Mouse (Mus musculus) liver, embryonic 14.5 days (tissue): ENCODE measurements at regions not wholly inside any gene's neighbourhood (a gene's known extent, or its start where the extent isn't known, plus 50 kb on each side); places are given as distances from the start of the nearest gene placed in this dataset.

ENCODE experiments used
- ATAC-seq: fragments of 200-750 bp; cut with Nextera tagmentation; 2 replicates; pipeline ENCODE4 v1.8.0; 2017; ENCODE audit warnings: moderate number of reproducible peaks, mild to moderate bottlenecking, moderate library complexity; ENCODE audit not compliant: insufficient read depth
- DNase-seq, 3 experiments: peaks; one replicate each; pipeline ENCODE4 v3.0.0-alpha.2; 2012 to 2013; ENCODE audit warnings: low read depth in 3 of 3, low spot score in 3 of 3
- H3K27ac ChIP-seq: fragments of 300-500 bp; sonication (generic); 2 replicates; pipeline ENCODE4 v1.5.1; 2014; ENCODE audit warnings: moderate library complexity, mild to moderate bottlenecking, control low read depth, inconsistent platforms
- H3K27me3 ChIP-seq: fragments of 300-500 bp; sonication (generic); 2 replicates; pipeline ENCODE4 v1.6.1; 2014; ENCODE audit warnings: mild to moderate bottlenecking, low read length, moderate library complexity; ENCODE audit not compliant: control insufficient read depth, insufficient read depth
- H3K36me3 ChIP-seq: fragments of 300-500 bp; sonication (generic); replicated peaks from 2 replicates; pipeline ENCODE4 v1.6.1; 2014; ENCODE audit warnings: low read depth; ENCODE audit not compliant: control insufficient read depth, insufficient read depth
- H3K4me1 ChIP-seq, 2 experiments: fragments of 200-500 bp in 1 of 2; fragments of 300-500 bp in 1 of 2; sonication (generic) in 1 of 2; replicated peaks; 2 replicates each; pipeline ENCODE4 v1.6.1; 2012 to 2014; ENCODE audit warnings: antibody characterized with exemption in 1 of 2, inconsistent platforms in 1 of 2, low read length in 1 of 2; ENCODE audit not compliant: control insufficient read depth in 2 of 2, insufficient read depth in 2 of 2
- H3K4me2 ChIP-seq: fragments of 300-500 bp; sonication (generic); 2 replicates; pipeline ENCODE4 v1.6.1; 2014; ENCODE audit warnings: low read depth, mild to moderate bottlenecking, control low read depth, moderate library complexity
- H3K4me3 ChIP-seq, 2 experiments: fragments of 200-500 bp in 1 of 2; fragments of 300-500 bp in 1 of 2; sonication (generic) in 1 of 2; 2 replicates each; pipeline ENCODE4 v1.5.1; 2012 to 2014; ENCODE audit warnings: low read depth in 2 of 2, low read length in 2 of 2, mild to moderate bottlenecking in 2 of 2, control low read depth in 1 of 2, inconsistent platforms in 1 of 2, moderate library complexity in 1 of 2; ENCODE audit not compliant: insufficient read depth in 1 of 2
- H3K9ac ChIP-seq: fragments of 300-500 bp; sonication (generic); replicated peaks from 2 replicates; pipeline ENCODE4 v1.6.1; 2014; ENCODE audit warnings: mild to moderate bottlenecking, control low read depth, moderate library complexity
- H3K9me3 ChIP-seq: fragments of 300-500 bp; sonication (generic); 2 replicates; pipeline ENCODE4 v1.6.1; 2016; ENCODE audit warnings: low read length, mixed read lengths; ENCODE audit not compliant: control insufficient read depth
- CTCF ChIP-seq: IDR thresholded peaks from 2 replicates; pipeline ENCODE4 v1.5.1; 2016; ENCODE audit warnings: antibody characterized with exemption, low read depth, control low read depth
- EP300 ChIP-seq: IDR thresholded peaks from 2 replicates; pipeline ENCODE4 v1.6.1; 2016; ENCODE audit warnings: antibody characterized with exemption, low read depth
- WGBS: fragments of 180-500 bp; shearing (Covaris S2); extraction: QIAGEN DNeasy Blood & Tissue Kit; methylation state at CpG from one replicate; pipeline ENCODE4 v1.1.7; 2014; ENCODE audit not compliant: insufficient replicate concordance; 5-methylcytosine and 5-hydroxymethylcytosine counted together

- Histone ChIP-seq H3K36me3 (no peaks in the 10 kb centered on the region), H3K27ac (no peak overlapping the region), H3K9ac (no peak overlapping the region), H3K4me3 (no peak overlapping the region), H3K4me2 (no peak overlapping the region), H3K9me3 (no peaks in the 10 kb centered on the region), H3K27me3 (no peaks in the 10 kb centered on the region), H3K4me1 (no peaks in the 10 kb centered on the region)
- no peak for DNase-seq
- 56% methylated on average over 8 of the region's 8 CpGs for WGBS
- no peak for ATAC-seq
- TF ChIP-seq EP300, result no peak
- TF ChIP-seq CTCF, result no peak
Observed at GRCm38 (mm10) chr10:111085561-111085960, 75.6 kb upstream of the Zdhhc17 start.

- Histone ChIP-seq H3K4me2 (no peak overlapping the region), H3K9me3 (no peaks in the 10 kb centered on the region), H3K9ac (no peak overlapping the region), H3K4me1 (no peaks in the 10 kb centered on the region), H3K27me3 (no peaks in the 10 kb centered on the region), H3K36me3 (no peaks in the 10 kb centered on the region), H3K4me3 (no peak overlapping the region), H3K27ac (no peak overlapping the region)
- WGBS, result 55% methylated on average over 4 of the region's 4 CpGs
- ATAC-seq (no peak), DNase-seq (no peak)
- no peak for TF ChIP-seq EP300
- no peak for TF ChIP-seq CTCF
Observed at GRCm38 (mm10) chr10:111084267-111084780, 74.4 kb upstream of the Zdhhc17 start.

- no peaks in the 10 kb centered on the region for H3K36me3 ChIP-seq
Observed at GRCm38 (mm10) chr10:111083861-111084260, 73.9 kb upstream of the Zdhhc17 start.

GRCm38 (mm10) chr10:111083338-111083737 is 73.4 kb upstream of the Zdhhc17 start:
- ATAC-seq (no peak), DNase-seq (no peak)
- no peak overlapping the region for H3K9ac ChIP-seq
- TF ChIP-seq CTCF (no peak), EP300 (no peak)
- 14% methylated on average over 4 of the region's 4 CpGs for WGBS
- no peaks in the 10 kb centered on the region for H3K4me1 ChIP-seq
- no peaks in the 10 kb centered on the region for H3K36me3 ChIP-seq
- H3K4me2 ChIP-seq, result no peak overlapping the region
- H3K27me3 ChIP-seq, result no peaks in the 10 kb centered on the region
- no peak overlapping the region for H3K27ac ChIP-seq
- no peak overlapping the region for H3K4me3 ChIP-seq
- H3K9me3 ChIP-seq, result no peaks in the 10 kb centered on the region

More at GRCm38 (mm10) chr10:111083861-111084260, 73.9 kb upstream of the Zdhhc17 start:
- no peaks in the 10 kb centered on the region for H3K27me3 ChIP-seq
- no peak overlapping the region for H3K27ac ChIP-seq
- 56% methylated on average over 2 of the region's 2 CpGs for WGBS
- DNase-seq, result no peak
- H3K9me3 ChIP-seq, result no peaks in the 10 kb centered on the region
- no peak overlapping the region for H3K9ac ChIP-seq
- H3K4me3 ChIP-seq, result no peak overlapping the region
- no peaks in the 10 kb centered on the region for H3K4me1 ChIP-seq
- ATAC-seq, result no peak
- TF ChIP-seq CTCF, result no peak
- TF ChIP-seq EP300, result no peak
- no peak overlapping the region for H3K4me2 ChIP-seq

DNA sequence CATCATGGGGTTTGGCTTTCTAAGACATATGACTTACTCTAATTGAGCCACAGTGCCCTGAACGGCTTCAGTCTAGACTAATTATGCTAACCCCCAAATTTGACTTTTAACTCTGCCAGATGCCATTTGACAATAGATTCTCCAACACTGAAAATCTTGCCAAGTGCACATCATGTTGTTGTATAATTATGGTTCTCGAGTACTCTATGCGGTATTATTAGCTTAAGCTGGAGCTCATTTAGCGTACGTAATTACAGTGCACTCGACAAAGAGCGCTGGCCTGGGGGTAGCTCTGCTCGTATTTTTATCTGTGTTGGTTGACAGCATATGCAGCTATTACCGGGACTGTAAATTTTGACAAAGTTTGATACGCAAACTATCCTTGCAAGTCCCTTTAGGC is 70.4 kb upstream of the Zdhhc17 start:
- Histone ChIP-seq H3K4me1 (no peaks in the 10 kb centered on the region), H3K27me3 (no peaks in the 10 kb centered on the region), H3K4me2 (no peak overlapping the region), H3K9me3 (no peaks in the 10 kb centered on the region), H3K27ac (no peak overlapping the region), H3K4me3 (no peak overlapping the region), H3K9ac (no peak overlapping the region), H3K36me3 (no peaks in the 10 kb centered on the region)
- ATAC-seq, result no peak
- DNase-seq, result no peak
- TF ChIP-seq CTCF (no peak), EP300 (no peak)
- WGBS, result 71% methylated on average over 10 of the region's 10 CpGs
